Mouse (Mus musculus) CH12.LX (cell line): Measurements from ENCODE around the gene Dvl2. TPM values are rescaled to one million over a fixed set of nuclear protein-coding genes. Genes with fewer than 3 reads are reported as not detected.
A peak's percentile ranks its signal among the peaks of the same experiment; 100 is the strongest.

Experiments used
- DNase-seq: peaks from one replicate; pipeline ENCODE4 v3.0.0-alpha.2; 2013; ENCODE audit errors: extremely low read depth
- H3K27ac ChIP-seq: 2 replicates; pipeline ENCODE4 v1.5.1; 2012; ENCODE audit warnings: low read depth, mild to moderate bottlenecking, control low read depth, moderate library complexity; ENCODE audit not compliant: insufficient read depth
- H3K27me3 ChIP-seq: replicated peaks from 2 replicates; pipeline ENCODE3; 2012; ENCODE audit warnings: inconsistent platforms
- H3K36me3 ChIP-seq, 2 experiments: replicated peaks in 1 of 2; 2 replicates each; pipeline versions ENCODE3 to v1.6.1; 2012; ENCODE audit warnings: inconsistent platforms in 1 of 2, low read length in 1 of 2, mild to moderate bottlenecking in 1 of 2, mixed read lengths in 1 of 2, moderate library complexity in 1 of 2; ENCODE audit not compliant: control insufficient read depth in 1 of 2, insufficient read depth in 1 of 2
- H3K4me1 ChIP-seq, 2 experiments: 2 replicates each; pipeline ENCODE4 v1.6.1; 2012; ENCODE audit warnings: inconsistent platforms in 1 of 2, moderate library complexity in 1 of 2; ENCODE audit not compliant: insufficient read depth in 2 of 2, control insufficient read depth in 1 of 2
- H3K4me2 ChIP-seq: 2 replicates; pipeline ENCODE4 v1.6.1; 2012; ENCODE audit warnings: low read depth, mild to moderate bottlenecking, control low read depth; ENCODE audit not compliant: poor library complexity, insufficient read depth, severe bottlenecking
- H3K4me3 ChIP-seq, 3 experiments: fragments of 150-350 bp in 1 of 3; sonication (generic) in 1 of 3; replicated peaks in 1 of 3; 2 replicates each; pipeline versions ENCODE3 to v1.5.1; 2011 to 2012; ENCODE audit warnings: low read depth in 2 of 3, low read length in 2 of 3, mild to moderate bottlenecking in 2 of 3, moderate library complexity in 2 of 3, control low read depth in 1 of 3, improper control_type of control experiment in 1 of 3, inconsistent platforms in 1 of 3, mixed read lengths in 1 of 3; ENCODE audit not compliant: poor library complexity in 1 of 3
- H3K79me2 ChIP-seq: replicated peaks from 2 replicates; pipeline ENCODE4 v1.6.1; 2012; ENCODE audit warnings: mild to moderate bottlenecking, moderate library complexity; ENCODE audit not compliant: control insufficient read depth, poor library complexity, insufficient read depth, severe bottlenecking; ENCODE audit errors: extremely low read depth
- H3K9ac ChIP-seq: 2 replicates; pipeline ENCODE4 v1.6.1; 2012; ENCODE audit warnings: low read depth, mild to moderate bottlenecking, control low read depth, moderate library complexity; ENCODE audit not compliant: insufficient read depth
- H3K9me3 ChIP-seq: replicated peaks from 2 replicates; pipeline ENCODE3; 2012; ENCODE audit warnings: low read length, inconsistent platforms, mixed read lengths
- BHLHE40 ChIP-seq: IDR thresholded peaks from 2 replicates; pipeline ENCODE4 v1.6.1; 2011; ENCODE audit warnings: mild to moderate bottlenecking, low read depth, low read length, improper control_type of control experiment
- CHD1 ChIP-seq: IDR thresholded peaks from 2 replicates; pipeline ENCODE4 v1.6.1; 2012; ENCODE audit warnings: low read depth, low read length, improper control_type of control experiment, inconsistent platforms
- CHD2 ChIP-seq: IDR thresholded peaks from 2 replicates; pipeline ENCODE4 v1.6.1; 2011; ENCODE audit warnings: low read length, improper control_type of control experiment
- CTCF ChIP-seq, 2 experiments: IDR thresholded peaks in 1 of 2; conservative IDR thresholded peaks in 1 of 2; 2 replicates each; pipeline ENCODE4 v1.5.1; 2011 to 2012; ENCODE audit warnings: low read depth in 2 of 2, low read length in 2 of 2, improper control_type of control experiment in 1 of 2, inconsistent platforms in 1 of 2, mild to moderate bottlenecking in 1 of 2, moderate library complexity in 1 of 2
- E2F4 ChIP-seq: IDR thresholded peaks from 2 replicates; pipeline ENCODE4 v1.6.1; 2011; ENCODE audit warnings: low read depth, low read length, improper control_type of control experiment; ENCODE audit not compliant: insufficient replicate concordance
- ELF1 ChIP-seq: IDR thresholded peaks from 2 replicates; pipeline ENCODE4 v1.6.1; 2014; ENCODE audit warnings: low read depth, mild to moderate bottlenecking, inconsistent platforms, low read length, improper control_type of control experiment
- EP300 ChIP-seq: IDR thresholded peaks from 2 replicates; pipeline ENCODE4 v1.6.1; 2011; ENCODE audit warnings: low read length, improper control_type of control experiment
- ETS1 ChIP-seq: conservative IDR thresholded peaks from 2 replicates; pipeline ENCODE4 v1.6.1; 2012; ENCODE audit warnings: low read depth, mild to moderate bottlenecking, inconsistent platforms, low read length, improper control_type of control experiment, moderate library complexity
- HCFC1 ChIP-seq: IDR thresholded peaks from 2 replicates; pipeline ENCODE4 v1.6.1; 2012; ENCODE audit warnings: low read depth, mild to moderate bottlenecking, inconsistent platforms, low read length, improper control_type of control experiment
- IRF4 ChIP-seq: IDR thresholded peaks from 2 replicates; pipeline ENCODE4 v1.6.1; 2014; ENCODE audit warnings: low read depth, mild to moderate bottlenecking, inconsistent platforms, low read length, improper control_type of control experiment
- JUN ChIP-seq: IDR thresholded peaks from 2 replicates; pipeline ENCODE4 v1.6.1; 2011; ENCODE audit warnings: low read depth, mild to moderate bottlenecking, low read length, improper control_type of control experiment, moderate library complexity; ENCODE audit not compliant: insufficient read depth
- JUND ChIP-seq: conservative IDR thresholded peaks from 2 replicates; pipeline ENCODE4 v1.6.1; 2011; ENCODE audit warnings: low read depth, low read length, improper control_type of control experiment
- KAT2A ChIP-seq: IDR thresholded peaks from 2 replicates; pipeline ENCODE4 v1.6.1; 2012; ENCODE audit warnings: low read length, improper control_type of control experiment, inconsistent platforms; ENCODE audit not compliant: insufficient replicate concordance
- MAFK ChIP-seq: IDR thresholded peaks from 2 replicates; pipeline ENCODE4 v1.6.1; 2011; ENCODE audit warnings: low read length, improper control_type of control experiment; ENCODE audit not compliant: insufficient replicate concordance
- MAX ChIP-seq: IDR thresholded peaks from 2 replicates; pipeline ENCODE4 v1.6.1; 2011; ENCODE audit warnings: low read length, improper control_type of control experiment
- MAZ ChIP-seq: IDR thresholded peaks from 2 replicates; pipeline ENCODE4 v1.6.1; 2012; ENCODE audit warnings: low read depth, mild to moderate bottlenecking, inconsistent platforms, low read length, improper control_type of control experiment, moderate library complexity
- MXI1 ChIP-seq: IDR thresholded peaks from 2 replicates; pipeline ENCODE4 v1.6.1; 2011; ENCODE audit warnings: mild to moderate bottlenecking, low read depth, low read length, improper control_type of control experiment
- MYC ChIP-seq: IDR thresholded peaks from 2 replicates; pipeline ENCODE4 v1.6.1; 2011; ENCODE audit warnings: low read depth, mild to moderate bottlenecking, improper control_type of control experiment, low read length
- NELFE ChIP-seq: IDR thresholded peaks from 2 replicates; pipeline ENCODE4 v1.6.1; 2011; ENCODE audit warnings: low read depth, low read length, improper control_type of control experiment
- PAX5 ChIP-seq: IDR thresholded peaks from 2 replicates; pipeline ENCODE4 v1.6.1; 2012; ENCODE audit warnings: low read length, inconsistent platforms, mixed read lengths
- POLR2A ChIP-seq: IDR thresholded peaks from 2 replicates; pipeline ENCODE4 v1.6.1; 2011; ENCODE audit warnings: low read depth, mild to moderate bottlenecking, improper control_type of control experiment, low read length
- POLR2AphosphoS2 ChIP-seq: IDR thresholded peaks from 2 replicates; pipeline ENCODE4 v1.6.1; 2011; ENCODE audit warnings: low read depth, low read length, improper control_type of control experiment
- RCOR1 ChIP-seq: conservative IDR thresholded peaks from 2 replicates; pipeline ENCODE4 v1.6.1; 2012; ENCODE audit warnings: low read depth, mild to moderate bottlenecking, inconsistent platforms, low read length, improper control_type of control experiment
- SMC3 ChIP-seq: IDR thresholded peaks from 2 replicates; pipeline ENCODE4 v1.6.1; 2011; ENCODE audit warnings: low read depth, low read length, improper control_type of control experiment
- TCF12 ChIP-seq: IDR thresholded peaks from 2 replicates; pipeline ENCODE4 v1.6.1; 2014; ENCODE audit warnings: low read depth, mild to moderate bottlenecking, inconsistent platforms, low read length, improper control_type of control experiment
- UBTF ChIP-seq: IDR thresholded peaks from 2 replicates; pipeline ENCODE4 v1.6.1; 2012; ENCODE audit warnings: low read depth, mild to moderate bottlenecking, inconsistent platforms, low read length, improper control_type of control experiment, moderate library complexity
- USF1 ChIP-seq: IDR thresholded peaks from 2 replicates; pipeline ENCODE4 v1.6.1; 2014; ENCODE audit warnings: low read depth, mild to moderate bottlenecking, inconsistent platforms, low read length, improper control_type of control experiment
- ZC3H11A ChIP-seq: IDR thresholded peaks from 2 replicates; pipeline ENCODE4 v1.6.1; 2012; ENCODE audit warnings: low read depth, mild to moderate bottlenecking, inconsistent platforms, low read length, improper control_type of control experiment
- ZMIZ1 ChIP-seq: IDR thresholded peaks from 2 replicates; pipeline ENCODE4 v1.6.1; 2012; ENCODE audit warnings: low read depth, mild to moderate bottlenecking, inconsistent platforms, low read length, improper control_type of control experiment
- ZNF384 ChIP-seq: IDR thresholded peaks from 2 replicates; pipeline ENCODE4 v1.6.1; 2012; ENCODE audit warnings: low read depth, low read length, improper control_type of control experiment, inconsistent platforms
- dilution Hi-C: fragments of 300-500 bp; cut with MboI; formaldehyde crosslinking; loops from 2 replicates; pipeline ENCODE4 v1.14.3; 2020; ENCODE audit warnings: low sequenced_read_pairs; ENCODE audit not compliant: extremely low pct_unique_long_range_greater_than_20kb, extremely low pct_ligation_motif_present
- in situ Hi-C: fragments of 300-500 bp; cut with MboI; formaldehyde crosslinking; loops from 3 replicates; pipeline ENCODE4 v1.14.3; 2019; ENCODE audit warnings: low sequenced_read_pairs, low pct_ligation_motif_present, low pct_unique_long_range_greater_than_20kb, mixed read lengths
- polyA plus RNA-seq: library from polyadenylated mRNA; unstranded; fragments of >175 nt; gene quantifications from 2 replicates; pipeline ENCODE4 v1.2.1, GENCODE M21; 2012; ENCODE audit warnings: low read depth; ENCODE audit not compliant: insufficient read length
- total RNA-seq, 2 experiments: library from RNA; depleted of rRNA; stranded (reverse); fragments of 300-350 nt in 1 of 2; fragments of >200 nt in 1 of 2; gene quantifications; 2 replicates each; pipeline ENCODE4 v1.2.3; 2012 to 2014

Gene Dvl2
- total and polyA plus RNA-seq, 3 experiments, result 15.1 to 30.6 (median 27.1) TPM

- peak; percentile 43 for DNase-seq
- Histone ChIP-seq H3K9me3 (no peaks in the 10 kb centered on the region), H3K27ac (peak overlapping the region; percentile 73), H3K4me3 (peak overlapping the region; percentile 89 to 99 (median 91)), H3K4me1 (peaks cover 15 to 56% of the 10 kb centered on the region in 2 experiments; a peak in 3 of 4 replicates), H3K36me3 (peaks cover 43 to 49% of the 10 kb centered on the region in 2 experiments), H3K27me3 (no peaks in the 10 kb centered on the region), H3K79me2 (peaks cover 57% of the 10 kb centered on the region), H3K4me2 (0 out of 2 replicates have a peak overlapping the region, but pooled peaks have one; percentile 86), H3K9ac (peak overlapping the region; percentile 94)
- no peak; the same call in 1 of the 2 replicates for TF ChIP-seq CHD2
- no peak for TF ChIP-seq PAX5
- TF ChIP-seq TCF12, result no peak; the same call in 1 of the 2 replicates
- peak; percentile 25 for TF ChIP-seq MAZ
- no peak for TF ChIP-seq POLR2AphosphoS2
- peak; percentile 66; the same call in 1 of the 2 replicates for TF ChIP-seq UBTF
- TF ChIP-seq HCFC1, result peak; percentile 34
- no peak for TF ChIP-seq BHLHE40
- TF ChIP-seq USF1, result no peak
- no peak for TF ChIP-seq ELF1
- dilution Hi-C loops (no loop called here), in situ Hi-C loops (no loop called here)
These were observed 4.0 kb upstream of the Dvl2 start for GRCm38 (mm10) chr11:69996161-69997061.

GRCm38 (mm10) chr11:69997070-69997509 lies 3.3 kb upstream of the Dvl2 start:
- Histone ChIP-seq H3K9ac (peak overlapping the region; percentile 94), H3K4me3 (peak overlapping the region; percentile 89 to 99 (median 91)), H3K9me3 (no peaks in the 10 kb centered on the region), H3K27ac (peak overlapping the region; percentile 73), H3K36me3 (peaks cover 43 to 52% of the 10 kb centered on the region in 2 experiments), H3K27me3 (no peaks in the 10 kb centered on the region), H3K4me1 (peaks cover 15 to 62% of the 10 kb centered on the region in 2 experiments; a peak in 3 of 4 replicates), H3K4me2 (peak overlapping the region; percentile 86), H3K79me2 (peaks cover 58% of the 10 kb centered on the region)
- in situ Hi-C loops, result no loop called here
- dilution Hi-C loops, result no loop called here
- peak; percentile 90 for DNase-seq
- TF ChIP-seq NELFE (peak; percentile 79), CHD2 (peak; percentile 82), RCOR1 (no peak), MAZ (peak; percentile 70; the same call in 1 of the 2 replicates), CHD1 (no peak), ZC3H11A (no peak), SMC3 (no peak), KAT2A (no peak), IRF4 (peak; percentile 38; the same call in 1 of the 2 replicates), ZNF384 (no peak), MAFK (no peak), E2F4 (no peak), ZMIZ1 (peak; percentile 93), ETS1 (no peak), USF1 (no peak), MAX (peak; percentile 69), MYC (peak; percentile 54; the same call in 1 of the 2 replicates), JUND (no peak), POLR2A (peak; percentile 86), EP300 (no peak), TCF12 (peak; percentile 67), POLR2AphosphoS2 (peak; percentile 45; the same call in 1 of the 2 replicates), UBTF (peak; percentile 82; the same call in 1 of the 2 replicates), JUN (no peak), CTCF (conservative IDR thresholded peaks at IDR 0.05 in 1 of 2, IDR thresholded peaks at IDR 0.05 in 1 of 2; ENCODE audit: low read depth in 2 of 2, low read length in 2 of 2) (no peak), MXI1 (peak; percentile 81)
